Mouse (Mus musculus): ENCODE results near the gene Dhrs1. TPM values are rescaled to one million over a fixed set of nuclear protein-coding genes. Genes with fewer than 3 reads are reported as not detected.

Dhrs1 gene
- polyA plus RNA-seq, 1 experiment from 2014 or later, result 72.8 TPM

DNA sequence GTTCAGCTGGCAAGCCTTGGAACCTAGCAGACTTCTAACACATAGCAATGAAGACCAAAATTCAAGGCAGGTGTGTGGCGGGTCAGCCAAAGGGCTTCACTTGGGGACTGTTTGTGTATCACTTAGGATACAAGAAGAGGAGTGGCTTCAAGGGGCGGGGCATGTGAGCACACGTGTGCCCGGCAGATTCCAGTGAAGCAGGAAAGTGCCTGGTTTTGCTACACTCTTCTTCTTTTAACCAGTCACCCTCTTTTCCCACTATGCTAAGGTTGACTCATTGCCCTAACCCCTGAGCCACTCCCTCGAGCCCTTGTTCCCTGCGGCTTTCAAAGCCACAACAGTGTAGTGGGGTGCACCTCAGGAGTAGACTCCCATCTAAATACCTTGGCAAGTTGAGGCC is 30.6 kb downstream of the Dhrs1 start:
- ATAC-seq (ENCODE audit: insufficient number of reproducible peaks, low FRiP score, low TSS enrichment, low read depth) (no peak), DNase-seq (ENCODE audit: low spot score) (no peak)
- H3K4me3 ChIP-seq (ENCODE audit: low read depth, low read length), result no peak overlapping the region
- H3K4me2 ChIP-seq (ENCODE audit: low read depth, severe bottlenecking), result no peak overlapping the region
- no peaks in the 10 kb centered on the region for H3K36me3 ChIP-seq (ENCODE audit: control insufficient read depth, insufficient read depth, low read length)
- no peaks in the 10 kb centered on the region for H3K9me3 ChIP-seq (ENCODE audit: control insufficient read depth, low read length)
- H3K27ac ChIP-seq (replicated peaks; ENCODE audit: low read depth, low read length), result no peak overlapping the region
- 37% methylated on average over 6 of the region's 6 CpGs for WGBS
- no peaks in the 10 kb centered on the region for H3K4me1 ChIP-seq (ENCODE audit: control insufficient read depth, insufficient read depth, low read length)
- H3K27me3 ChIP-seq (ENCODE audit: control insufficient read depth, insufficient read depth, low read length), result peaks cover 7% of the 10 kb centered on the region
- H3K9ac ChIP-seq (ENCODE audit: low read length), result no peak overlapping the region

GRCm38 (mm10) chr14:55713729-55714122 is 31.8 kb downstream of the Dhrs1 start, which contains the start of gene Tgm1:
Tgm1 (minus strand) TSS chr14:55713926.
- Histone ChIP-seq H3K4me1 (ENCODE audit: control insufficient read depth, insufficient read depth, low read length) (no peaks in the 10 kb centered on the region), H3K27ac (replicated peaks; ENCODE audit: low read depth, low read length) (no peak within 1 kb of the TSS), H3K36me3 (ENCODE audit: control insufficient read depth, insufficient read depth, low read length) (no peaks in the 10 kb centered on the region), H3K27me3 (ENCODE audit: control insufficient read depth, insufficient read depth, low read length) (peaks cover 7% of the 10 kb centered on the region), H3K9ac (ENCODE audit: low read length) (no peak within 1 kb of the TSS), H3K9me3 (ENCODE audit: control insufficient read depth, low read length) (no peaks in the 10 kb centered on the region), H3K4me3 (ENCODE audit: low read depth, low read length) (no peak within 1 kb of the TSS), H3K4me2 (ENCODE audit: low read depth, severe bottlenecking) (peak within 1 kb of the TSS; percentile 18; the same call in 1 of the 2 replicates)
- DNase-seq (ENCODE audit: low spot score), result no peak
- 12% methylated on average over 4 of the region's 4 CpGs for WGBS
- no peak for ATAC-seq (ENCODE audit: insufficient number of reproducible peaks, low FRiP score, low TSS enrichment, low read depth)

GRCm38 (mm10) chr14:55713007-55713728 is 32.3 kb downstream of the Dhrs1 start:
- no peak overlapping the region for H3K27ac ChIP-seq (replicated peaks; ENCODE audit: low read depth, low read length)
- H3K4me3 ChIP-seq (ENCODE audit: low read depth, low read length), result no peak overlapping the region
- peaks cover 7% of the 10 kb centered on the region for H3K27me3 ChIP-seq (ENCODE audit: control insufficient read depth, insufficient read depth, low read length)
- 9% methylated on average over 25 of the region's 25 CpGs for WGBS
- no peaks in the 10 kb centered on the region for H3K9me3 ChIP-seq (ENCODE audit: control insufficient read depth, low read length)
- peak overlapping the region; percentile 18; the same call in 1 of the 2 replicates for H3K4me2 ChIP-seq (ENCODE audit: low read depth, severe bottlenecking)
- no peaks in the 10 kb centered on the region for H3K36me3 ChIP-seq (ENCODE audit: control insufficient read depth, insufficient read depth, low read length)
- no peaks in the 10 kb centered on the region for H3K4me1 ChIP-seq (ENCODE audit: control insufficient read depth, insufficient read depth, low read length)
- ATAC-seq (ENCODE audit: insufficient number of reproducible peaks, low FRiP score, low TSS enrichment, low read depth) (0 out of 2 replicates have a peak, but pooled peaks have one; percentile 22), DNase-seq (ENCODE audit: low spot score) (peak; percentile 29)
- H3K9ac ChIP-seq (ENCODE audit: low read length), result no peak overlapping the region

DNA sequence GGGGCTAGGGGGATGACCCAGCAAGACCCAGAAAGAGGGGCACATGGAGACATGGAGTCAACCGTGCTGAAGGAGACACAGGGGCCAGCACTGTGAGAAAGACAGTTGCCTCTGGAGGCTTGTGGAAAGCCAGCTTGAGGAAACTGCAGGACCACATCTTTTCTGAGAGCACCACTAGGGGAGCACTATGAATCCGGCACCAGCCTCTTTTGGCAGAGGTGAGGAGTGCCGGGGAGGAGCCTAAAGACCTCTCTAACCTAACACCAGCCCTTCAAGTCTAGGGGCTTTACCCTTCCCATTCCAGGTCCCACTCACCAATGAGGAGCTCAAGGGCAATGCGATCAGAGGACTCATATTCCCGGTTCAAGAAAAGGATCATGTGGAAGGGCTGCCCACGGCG is 33.7 kb downstream of the Dhrs1 start:
- no peak overlapping the region for H3K9ac ChIP-seq (ENCODE audit: low read length)
- H3K4me1 ChIP-seq (ENCODE audit: control insufficient read depth, insufficient read depth, low read length), result no peaks in the 10 kb centered on the region
- H3K4me2 ChIP-seq (ENCODE audit: low read depth, severe bottlenecking), result no peak overlapping the region
- no peaks in the 10 kb centered on the region for H3K9me3 ChIP-seq (ENCODE audit: control insufficient read depth, low read length)
- H3K27ac ChIP-seq (replicated peaks; ENCODE audit: low read depth, low read length), result no peak overlapping the region
- H3K4me3 ChIP-seq (ENCODE audit: low read depth, low read length), result no peak overlapping the region
- H3K36me3 ChIP-seq (ENCODE audit: control insufficient read depth, insufficient read depth, low read length), result no peaks in the 10 kb centered on the region
- ATAC-seq (ENCODE audit: insufficient number of reproducible peaks, low FRiP score, low TSS enrichment, low read depth) (no peak), DNase-seq (ENCODE audit: low spot score) (no peak)
- WGBS, result 83% methylated on average over 7 of the region's 7 CpGs
- H3K27me3 ChIP-seq (ENCODE audit: control insufficient read depth, insufficient read depth, low read length), result peaks cover 7% of the 10 kb centered on the region

DNA sequence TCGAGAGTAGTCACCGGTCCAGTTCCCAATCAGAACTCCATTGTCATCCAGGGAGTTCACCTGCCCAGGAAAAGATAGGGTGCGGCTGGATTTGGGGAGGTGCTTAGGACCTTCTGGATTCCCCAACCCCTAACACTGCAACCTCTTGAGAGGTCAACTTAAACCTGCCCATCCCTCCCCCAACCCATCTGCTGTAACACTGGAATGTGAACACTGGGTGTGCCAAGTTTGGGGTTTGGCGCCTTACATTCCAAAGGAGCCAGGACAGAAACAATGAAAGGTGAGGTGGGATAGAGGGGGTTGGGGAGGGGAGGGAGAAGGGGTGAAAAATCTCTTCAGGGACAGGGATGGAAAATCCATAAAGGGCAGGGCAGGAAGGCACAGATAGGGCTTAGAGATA is 36.0 kb downstream of the Dhrs1 start:
- 82% methylated on average over 4 of the region's 4 CpGs for WGBS
- ATAC-seq (ENCODE audit: insufficient number of reproducible peaks, low FRiP score, low TSS enrichment, low read depth), result no peak
- H3K27ac ChIP-seq (replicated peaks; ENCODE audit: low read depth, low read length), result no peak overlapping the region
- no peaks in the 10 kb centered on the region for H3K36me3 ChIP-seq (ENCODE audit: control insufficient read depth, insufficient read depth, low read length)
- no peaks in the 10 kb centered on the region for H3K9me3 ChIP-seq (ENCODE audit: control insufficient read depth, low read length)
- H3K4me3 ChIP-seq (ENCODE audit: low read depth, low read length), result no peak overlapping the region
- no peaks in the 10 kb centered on the region for H3K4me1 ChIP-seq (ENCODE audit: control insufficient read depth, insufficient read depth, low read length)
- H3K9ac ChIP-seq (ENCODE audit: low read length), result no peak overlapping the region
- H3K4me2 ChIP-seq (ENCODE audit: low read depth, severe bottlenecking), result no peak overlapping the region
- DNase-seq (ENCODE audit: low spot score), result no peak
- H3K27me3 ChIP-seq (ENCODE audit: control insufficient read depth, insufficient read depth, low read length), result peaks cover 7% of the 10 kb centered on the region

GRCm38 (mm10) chr14:55707397-55707796 is 38.1 kb downstream of the Dhrs1 start:
- 81% methylated on average over 5 of the region's 5 CpGs for WGBS
- no peak for ATAC-seq (ENCODE audit: insufficient number of reproducible peaks, low FRiP score, low TSS enrichment, low read depth)

GRCm38 (mm10) chr14:55706051-55706600 is 39.4 kb downstream of the Dhrs1 start:
- H3K27ac ChIP-seq (replicated peaks; ENCODE audit: low read depth, low read length), result no peak overlapping the region
- DNase-seq (ENCODE audit: low spot score), result no peak
- H3K4me1 ChIP-seq (ENCODE audit: control insufficient read depth, insufficient read depth, low read length), result no peaks in the 10 kb centered on the region
- no peak overlapping the region for H3K9ac ChIP-seq (ENCODE audit: low read length)
- no peaks in the 10 kb centered on the region for H3K9me3 ChIP-seq (ENCODE audit: control insufficient read depth, low read length)
- no peak overlapping the region for H3K4me2 ChIP-seq (ENCODE audit: low read depth, severe bottlenecking)
- WGBS, result 88% methylated on average over 8 of the region's 8 CpGs
- no peak overlapping the region for H3K4me3 ChIP-seq (ENCODE audit: low read depth, low read length)
- no peak for ATAC-seq (ENCODE audit: insufficient number of reproducible peaks, low FRiP score, low TSS enrichment, low read depth)
- no peaks in the 10 kb centered on the region for H3K36me3 ChIP-seq (ENCODE audit: control insufficient read depth, insufficient read depth, low read length)
- no peaks in the 10 kb centered on the region for H3K27me3 ChIP-seq (ENCODE audit: control insufficient read depth, insufficient read depth, low read length)

More at GRCm38 (mm10) chr14:55707397-55707796, 38.1 kb downstream of the Dhrs1 start:
- no peak overlapping the region for H3K9ac ChIP-seq (ENCODE audit: low read length)
- no peaks in the 10 kb centered on the region; the same call in 1 of the 2 replicates for H3K27me3 ChIP-seq (ENCODE audit: control insufficient read depth, insufficient read depth, low read length)
- no peak overlapping the region for H3K4me2 ChIP-seq (ENCODE audit: low read depth, severe bottlenecking)
- H3K4me1 ChIP-seq (ENCODE audit: control insufficient read depth, insufficient read depth, low read length), result no peaks in the 10 kb centered on the region
- H3K9me3 ChIP-seq (ENCODE audit: control insufficient read depth, low read length), result no peaks in the 10 kb centered on the region
- no peak overlapping the region for H3K4me3 ChIP-seq (ENCODE audit: low read depth, low read length)
- DNase-seq (ENCODE audit: low spot score), result no peak
- H3K36me3 ChIP-seq (ENCODE audit: control insufficient read depth, insufficient read depth, low read length), result no peaks in the 10 kb centered on the region
- H3K27ac ChIP-seq (replicated peaks; ENCODE audit: low read depth, low read length), result no peak overlapping the region

DNA sequence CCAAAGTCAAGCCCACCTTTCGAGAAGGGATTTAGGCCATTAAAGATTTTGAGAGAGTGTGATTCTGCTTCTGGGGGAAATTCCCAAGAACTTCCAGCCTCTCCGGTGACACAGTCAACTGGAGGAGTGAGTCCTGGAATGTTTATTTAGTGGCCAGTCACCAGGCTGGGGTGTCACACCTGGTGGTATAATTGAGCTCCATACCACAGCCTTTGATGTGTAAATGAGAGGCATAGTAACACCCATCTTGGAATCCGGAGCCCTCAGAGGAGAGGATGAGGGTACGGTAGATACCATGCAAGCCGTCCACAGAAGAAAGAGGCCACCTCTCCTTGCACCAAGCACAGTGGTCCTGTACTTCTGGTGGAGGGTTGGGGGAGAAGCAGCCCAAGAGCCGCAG is 42.7 kb downstream of the Dhrs1 start:
- Histone ChIP-seq H3K9ac (ENCODE audit: low read length) (no peak overlapping the region), H3K4me3 (ENCODE audit: low read depth, low read length) (no peak overlapping the region), H3K9me3 (ENCODE audit: control insufficient read depth, low read length) (no peaks in the 10 kb centered on the region), H3K36me3 (ENCODE audit: control insufficient read depth, insufficient read depth, low read length) (no peaks in the 10 kb centered on the region), H3K4me1 (ENCODE audit: control insufficient read depth, insufficient read depth, low read length) (no peaks in the 10 kb centered on the region), H3K27me3 (ENCODE audit: control insufficient read depth, insufficient read depth, low read length) (no peaks in the 10 kb centered on the region), H3K4me2 (ENCODE audit: low read depth, severe bottlenecking) (no peak overlapping the region), H3K27ac (replicated peaks; ENCODE audit: low read depth, low read length) (no peak overlapping the region)
- DNase-seq (ENCODE audit: low spot score) (no peak), ATAC-seq (ENCODE audit: insufficient number of reproducible peaks, low FRiP score, low TSS enrichment, low read depth) (no peak)
- WGBS, result 50% methylated on average over 6 of the region's 6 CpGs

Measured in limb, embryonic 11.5 days (tissue).